ENCODE assay signal across 18 mouse cellular contexts in the genomic region with DNA sequence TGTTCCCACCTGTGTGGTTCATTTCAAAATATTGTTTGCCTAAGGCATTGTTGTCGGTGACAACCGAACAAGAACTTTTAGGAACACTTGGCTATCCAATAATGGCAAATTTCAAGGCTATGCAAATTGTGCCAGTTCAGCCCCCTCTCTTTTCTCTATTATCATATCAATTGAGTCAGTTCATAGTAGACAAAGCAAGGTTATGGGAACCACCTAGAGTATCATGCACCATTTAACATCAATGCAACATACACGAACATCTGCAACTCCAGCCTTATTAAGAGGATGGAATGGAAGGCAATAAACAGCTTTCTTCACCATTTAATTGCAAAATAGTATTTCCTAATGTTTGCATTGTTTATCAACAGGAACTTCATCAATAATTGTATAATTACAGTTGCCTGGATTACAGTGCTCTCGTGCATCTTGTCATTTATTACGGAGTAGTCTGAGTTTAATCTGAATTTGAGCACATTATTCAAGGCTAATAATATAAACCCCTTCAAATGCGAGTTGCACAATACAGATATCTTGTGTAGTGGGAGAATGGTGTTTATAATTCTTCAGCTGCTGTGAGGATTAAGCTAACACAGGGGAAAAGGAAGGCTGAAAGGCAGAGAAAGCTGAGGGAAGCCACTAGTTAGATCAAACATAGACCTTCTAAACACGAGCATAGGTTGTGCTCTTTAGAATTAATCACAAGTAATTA.
DNase-seq lines count a peak whose midpoint lies in the region; ATAC-seq and TF ChIP-seq lines count a peak whose summit lies in the region.
"Had no signal": no experiment of that assay in that cellular context is flagged by ENCODE, and none has a peak within 500 bp of the region (broad histone marks: within the 10 kb centered on the region; RNA-seq: fewer than 3 reads in every experiment).

No protein-coding gene starts in this region.

- TF ChIP-seq CTCF in hindbrain, postnatal 0 days (IDR thresholded peaks at IDR 0.05; ENCODE audit: low read depth): no peak

- no peak overlapping the region for H3K4me3 ChIP-seq in hindbrain, embryonic 11.5 days (ENCODE audit: low read depth, low read length)
- no peak overlapping the region for H3K4me3 ChIP-seq in hindbrain, postnatal 0 days (ENCODE audit: low read length)
- H3K4me3 ChIP-seq in midbrain, embryonic 14.5 days (replicated peaks; ENCODE audit: low read depth, low read length): no peak overlapping the region
- no peak overlapping the region for H3K4me3 ChIP-seq in midbrain, embryonic 15.5 days
- H3K4me3 ChIP-seq in forebrain, embryonic 13.5 days: no peak overlapping the region
- no peak overlapping the region for H3K4me3 ChIP-seq in neural tube, embryonic 13.5 days
- H3K4me3 ChIP-seq: heart, embryonic 12.5 days; limb, embryonic 15.5 days; myocyte had no signal

- H3K4me2 ChIP-seq in hindbrain, embryonic 11.5 days (replicated peaks; ENCODE audit: low read depth, low read length): no peak overlapping the region
- H3K4me2 ChIP-seq in hindbrain, postnatal 0 days (ENCODE audit: low read depth, low read length): no peak overlapping the region
- H3K4me2 ChIP-seq in midbrain, embryonic 14.5 days (ENCODE audit: low read length): no peak overlapping the region
- H3K4me2 ChIP-seq in midbrain, embryonic 15.5 days: no peak overlapping the region
- no peak overlapping the region for H3K4me2 ChIP-seq in forebrain, embryonic 13.5 days
- H3K4me2 ChIP-seq in neural tube, embryonic 13.5 days: no peak overlapping the region
- H3K4me2 ChIP-seq: heart, embryonic 12.5 days; limb, embryonic 15.5 days had no signal

- H3K4me1 ChIP-seq in hindbrain, embryonic 11.5 days (replicated peaks; ENCODE audit: control insufficient read depth, insufficient read depth, low read length): no peaks in the 10 kb centered on the region
- no peaks in the 10 kb centered on the region; the same call in 1 of the 2 replicates for H3K4me1 ChIP-seq in hindbrain, postnatal 0 days (ENCODE audit: insufficient read depth, low read length)
- peaks cover 7% of the 10 kb centered on the region; the same call in 1 of the 2 replicates for H3K4me1 ChIP-seq in midbrain, embryonic 14.5 days (ENCODE audit: control insufficient read depth, insufficient read depth, low read length)
- H3K4me1 ChIP-seq in midbrain, embryonic 15.5 days: peaks cover 13% of the 10 kb centered on the region
- H3K4me1 ChIP-seq in forebrain, embryonic 13.5 days: peaks cover 35% of the 10 kb centered on the region
- peaks cover 20% of the 10 kb centered on the region for H3K4me1 ChIP-seq in neural tube, embryonic 13.5 days (replicated peaks)
- H3K4me1 ChIP-seq: heart, embryonic 12.5 days; limb, embryonic 15.5 days had no signal

- peak; percentile 24 for DNase-seq in hindbrain, embryonic 11.5 days (ENCODE audit: low spot score)
- no peak for DNase-seq in hindbrain, postnatal 0 days (ENCODE audit: low spot score)
- no peak for DNase-seq in midbrain, embryonic 14.5 days
- DNase-seq: B cell, adult 2 months; cerebellum, adult 9-10 months; gastrocnemius, postnatal 10 days; heart, postnatal 14 days; kidney, adult 18-20 months; kidney, postnatal 10 days; lung, postnatal 10 days had no signal

- H3K9ac ChIP-seq in hindbrain, embryonic 11.5 days (ENCODE audit: low read depth, low read length): no peak overlapping the region
- no peak overlapping the region for H3K9ac ChIP-seq in hindbrain, postnatal 0 days (replicated peaks; ENCODE audit: low read length)
- H3K9ac ChIP-seq in midbrain, embryonic 14.5 days (replicated peaks; ENCODE audit: low read length): no peak overlapping the region
- no peak overlapping the region for H3K9ac ChIP-seq in midbrain, embryonic 15.5 days
- no peak overlapping the region for H3K9ac ChIP-seq in forebrain, embryonic 13.5 days
- no peak overlapping the region for H3K9ac ChIP-seq in neural tube, embryonic 13.5 days
- H3K9ac ChIP-seq: heart, embryonic 12.5 days; limb, embryonic 15.5 days had no signal

- H3K9me3 ChIP-seq in hindbrain, embryonic 11.5 days (ENCODE audit: control insufficient read depth, low read length): no peaks in the 10 kb centered on the region
- H3K9me3 ChIP-seq in hindbrain, postnatal 0 days (ENCODE audit: low read length): no peaks in the 10 kb centered on the region
- H3K9me3 ChIP-seq in midbrain, embryonic 14.5 days (ENCODE audit: control insufficient read depth, low read length): no peaks in the 10 kb centered on the region
- no peaks in the 10 kb centered on the region for H3K9me3 ChIP-seq in midbrain, embryonic 15.5 days
- no peaks in the 10 kb centered on the region for H3K9me3 ChIP-seq in forebrain, embryonic 13.5 days (replicated peaks)
- H3K9me3 ChIP-seq in neural tube, embryonic 13.5 days: no peaks in the 10 kb centered on the region
- H3K9me3 ChIP-seq: heart, embryonic 12.5 days; limb, embryonic 15.5 days had no signal

- H3K36me3 ChIP-seq in hindbrain, embryonic 11.5 days (ENCODE audit: control insufficient read depth, insufficient read depth, low read length): no peaks in the 10 kb centered on the region
- no peaks in the 10 kb centered on the region for H3K36me3 ChIP-seq in hindbrain, postnatal 0 days (ENCODE audit: insufficient read depth, low read length)
- no peaks in the 10 kb centered on the region for H3K36me3 ChIP-seq in midbrain, embryonic 14.5 days (ENCODE audit: control insufficient read depth, insufficient read depth, low read length)
- no peaks in the 10 kb centered on the region for H3K36me3 ChIP-seq in midbrain, embryonic 15.5 days (replicated peaks)
- no peaks in the 10 kb centered on the region for H3K36me3 ChIP-seq in forebrain, embryonic 13.5 days (ENCODE audit: poor library complexity, severe bottlenecking)
- H3K36me3 ChIP-seq in neural tube, embryonic 13.5 days: no peaks in the 10 kb centered on the region
- H3K36me3 ChIP-seq: heart, embryonic 12.5 days; limb, embryonic 15.5 days had no signal

- peak; percentile 59; the same call in 1 of the 2 replicates for ATAC-seq in hindbrain, embryonic 11.5 days (ENCODE audit: low FRiP score)
- ATAC-seq in hindbrain, postnatal 0 days: no peak
- no peak for ATAC-seq in midbrain, embryonic 14.5 days (ENCODE audit: low FRiP score, low TSS enrichment)
- ATAC-seq in midbrain, embryonic 15.5 days (replicated peaks): no peak
- ATAC-seq in forebrain, embryonic 13.5 days: peak; percentile 87
- ATAC-seq in neural tube, embryonic 13.5 days (ENCODE audit: low read depth): peak; percentile 61; the same call in 1 of the 2 replicates
- ATAC-seq in erythroblast, adult 5-6 weeks (replicated peaks; ENCODE audit: low FRiP score, poor library complexity, severe bottlenecking): no peak

- no peak overlapping the region for H3K27ac ChIP-seq in hindbrain, embryonic 11.5 days (ENCODE audit: low read depth, low read length)
- H3K27ac ChIP-seq in hindbrain, postnatal 0 days: no peak overlapping the region
- H3K27ac ChIP-seq in midbrain, embryonic 14.5 days (replicated peaks; ENCODE audit: low read depth, low read length): 0 out of 2 replicates have a peak overlapping the region, but pooled peaks have one; percentile 14
- no peak overlapping the region for H3K27ac ChIP-seq in midbrain, embryonic 15.5 days
- H3K27ac ChIP-seq in forebrain, embryonic 13.5 days: peak overlapping the region; percentile 76
- 0 out of 2 replicates have a peak overlapping the region, but pooled peaks have one; percentile 1 for H3K27ac ChIP-seq in neural tube, embryonic 13.5 days (replicated peaks)
- H3K27ac ChIP-seq: limb, embryonic 15.5 days; stomach, postnatal 0 days had no signal

- H3K27me3 ChIP-seq in hindbrain, embryonic 11.5 days (ENCODE audit: control insufficient read depth, insufficient read depth, low read length): no peaks in the 10 kb centered on the region
- H3K27me3 ChIP-seq in hindbrain, postnatal 0 days (ENCODE audit: insufficient read depth, low read length): no peaks in the 10 kb centered on the region
- H3K27me3 ChIP-seq in midbrain, embryonic 14.5 days (ENCODE audit: control insufficient read depth, insufficient read depth, low read length): no peaks in the 10 kb centered on the region
- no peaks in the 10 kb centered on the region for H3K27me3 ChIP-seq in midbrain, embryonic 15.5 days (replicated peaks)
- H3K27me3 ChIP-seq in forebrain, embryonic 13.5 days: no peaks in the 10 kb centered on the region
- H3K27me3 ChIP-seq in neural tube, embryonic 13.5 days: no peaks in the 10 kb centered on the region
- H3K27me3 ChIP-seq: heart, embryonic 12.5 days; limb, embryonic 15.5 days had no signal

- 40% methylated on average over 7 of the region's 7 CpGs for WGBS in hindbrain, embryonic 11.5 days
- WGBS in hindbrain, postnatal 0 days: 41% methylated on average over 7 of the region's 7 CpGs
- 21% methylated on average over 7 of the region's 7 CpGs for WGBS in midbrain, embryonic 14.5 days
- WGBS in midbrain, embryonic 15.5 days: 25% methylated on average over 7 of the region's 7 CpGs
- WGBS in forebrain, embryonic 13.5 days: 10% methylated on average over 7 of the region's 7 CpGs
- 30% methylated on average over 7 of the region's 7 CpGs for WGBS in neural tube, embryonic 13.5 days

Comparison
In these comparisons a context has a peak if more than half of its experiments do, and no peak if none do; other contexts are left out.
1. ATAC-seq: peak in hindbrain, embryonic 11.5 days (single experiment), forebrain, embryonic 13.5 days (single experiment) and neural tube, embryonic 13.5 days (single experiment); none in hindbrain, postnatal 0 days (single experiment), midbrain, embryonic 14.5 days (single experiment), midbrain, embryonic 15.5 days (single experiment) and erythroblast, adult 5-6 weeks (single experiment).
2. H3K27ac ChIP-seq: peak in midbrain, embryonic 14.5 days (single experiment), forebrain, embryonic 13.5 days (single experiment) and neural tube, embryonic 13.5 days (single experiment); none in hindbrain, embryonic 11.5 days (single experiment), hindbrain, postnatal 0 days (single experiment) and midbrain, embryonic 15.5 days (single experiment).